Mouse (Mus musculus): ENCODE results near the gene Rad51d. TPM values are rescaled to one million over a fixed set of nuclear protein-coding genes. Genes with fewer than 3 reads are reported as not detected.
A peak's percentile ranks its signal among the peaks of the same experiment; 100 is the strongest.
"Not testable (repeated sequence)": the region's sequence is repeated elsewhere in the genome, so short reads cannot be mapped to it uniquely, and the experiment has no call there.

Gene Rad51d
- total RNA-seq (2015), result 14.7 and 15.6 TPM in 2 replicates
- 9.8 and 10.6 TPM in 2 replicates for total RNA-seq (2017)

GRCm38 (mm10) chr11:82890342-82890762 is at the start of gene Rad51d:
TSS of gene Rad51d (minus strand) at chr11:82890614.
- peak; percentile 96 for ATAC-seq (replicated peaks; ENCODE audit: poor library complexity)

GRCm38 (mm10) chr11:82933186-82933585 is 42.8 kb upstream of the Rad51d start:
- ATAC-seq (replicated peaks; ENCODE audit: poor library complexity), result no peak

- ATAC-seq (replicated peaks; ENCODE audit: poor library complexity), result not testable (repeated sequence)
These were observed 41.4 kb upstream of the Rad51d start for GRCm38 (mm10) chr11:82931671-82932450.

DNA sequence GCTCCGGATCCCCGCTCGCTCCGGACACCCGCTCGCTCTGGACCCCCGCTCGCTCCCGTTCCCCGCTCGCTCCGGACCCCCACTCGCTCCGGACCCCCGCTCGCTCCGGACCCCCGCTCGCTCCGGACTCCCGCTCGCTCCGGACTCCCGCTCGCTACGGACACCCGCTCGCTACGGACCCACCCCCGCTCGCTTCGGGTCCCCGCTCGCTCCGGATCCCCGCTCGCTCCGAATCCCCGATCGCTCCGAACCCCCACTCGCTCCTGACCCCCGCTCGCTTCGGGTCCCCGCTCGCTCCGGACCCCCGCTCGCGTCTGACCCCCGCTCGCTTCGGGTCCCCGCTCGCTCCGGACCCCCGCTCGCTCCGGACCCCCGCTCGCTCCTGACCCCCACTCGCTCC is 40.7 kb upstream of the Rad51d start:
- ATAC-seq (replicated peaks; ENCODE audit: poor library complexity), result not testable (repeated sequence)

DNA sequence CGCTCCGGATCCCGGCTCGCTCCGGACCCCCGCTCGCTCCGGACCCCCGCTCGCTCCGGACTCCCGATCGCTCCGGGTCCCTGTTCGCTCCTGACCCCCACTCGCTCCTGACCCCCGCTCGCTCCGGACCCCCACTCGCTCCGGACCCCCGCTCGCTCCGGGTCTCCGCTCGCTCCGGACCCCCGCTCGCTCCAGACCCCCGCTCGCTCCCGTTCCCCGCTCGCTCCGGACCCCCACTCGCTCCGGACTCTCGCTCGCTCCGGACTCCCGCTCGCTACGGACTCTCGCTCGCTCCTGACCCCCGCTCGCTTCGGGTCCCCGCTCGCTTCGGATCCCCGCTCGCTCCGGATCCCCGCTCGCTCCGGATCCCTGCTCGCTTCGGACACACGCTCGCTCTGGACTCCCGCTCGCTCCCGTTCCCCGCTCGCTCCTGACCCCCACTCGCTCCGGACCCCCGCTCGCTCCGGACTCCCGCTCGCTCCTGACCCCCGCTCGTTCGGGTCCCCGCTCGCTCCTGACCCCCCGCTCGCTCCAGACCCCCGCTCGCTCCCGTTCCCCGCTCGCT is 40.1 kb upstream of the Rad51d start:
- ATAC-seq (replicated peaks; ENCODE audit: poor library complexity), result not testable (repeated sequence)

GRCm38 (mm10) chr11:82929633-82929950 is 39.2 kb upstream of the Rad51d start:
- ATAC-seq (replicated peaks; ENCODE audit: poor library complexity), result 0 out of 2 replicates have a peak, but pooled peaks have one; percentile 21

- ATAC-seq (replicated peaks; ENCODE audit: poor library complexity), result peak; percentile 23; the same call in 1 of the 2 replicates
These were observed 38.7 kb upstream of the Rad51d start for GRCm38 (mm10) chr11:82928897-82929632.

- not testable (repeated sequence) for ATAC-seq (replicated peaks; ENCODE audit: poor library complexity)
These were observed 33.5 kb upstream of the Rad51d start for GRCm38 (mm10) chr11:82923910-82924309.

- no peak for ATAC-seq (replicated peaks; ENCODE audit: poor library complexity)
These were observed 31.3 kb upstream of the Rad51d start for GRCm38 (mm10) chr11:82921691-82922090.

- ATAC-seq (replicated peaks; ENCODE audit: poor library complexity), result no peak; the same call in 1 of the 2 replicates
These were observed 30.4 kb upstream of the Rad51d start for GRCm38 (mm10) chr11:82920768-82921167.

- peak; percentile 90 for ATAC-seq (replicated peaks; ENCODE audit: poor library complexity)
These were observed 24.4 kb upstream of the Rad51d start for GRCm38 (mm10) chr11:82914711-82915352.

DNA sequence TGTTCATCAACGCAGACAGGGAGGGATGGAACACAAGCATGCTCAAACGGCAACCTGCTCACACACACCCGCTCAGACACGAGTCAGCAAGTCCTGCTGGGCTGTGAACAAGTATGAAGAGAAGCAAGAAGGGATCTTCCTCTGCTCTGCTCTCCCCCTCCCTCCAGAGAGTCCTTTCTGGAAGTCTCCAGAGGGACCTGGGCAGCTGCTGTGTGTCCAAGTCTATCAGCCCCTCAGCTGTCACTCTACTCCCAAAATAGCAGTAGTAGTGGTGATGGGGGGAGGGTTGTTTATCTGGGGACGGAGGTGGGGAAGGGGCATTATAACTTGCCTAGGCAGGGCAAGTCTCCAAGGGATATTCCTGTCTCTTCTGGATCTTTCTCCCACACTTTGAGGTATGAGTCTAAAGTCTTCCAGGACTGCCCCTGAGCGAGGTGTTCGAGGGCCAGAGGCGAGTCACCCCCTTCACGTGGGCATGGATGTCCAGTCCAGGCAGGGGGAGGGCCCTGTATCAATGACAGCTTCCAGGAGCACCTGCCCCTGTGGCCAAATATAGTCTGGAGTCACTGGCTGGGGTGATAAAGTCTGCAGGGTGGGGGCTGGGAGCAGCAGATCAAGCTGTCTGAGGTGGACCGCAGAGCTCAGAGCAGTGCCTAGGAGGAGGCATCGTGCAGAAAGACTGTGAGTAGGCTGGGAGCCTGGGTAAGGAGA is 20.4 kb upstream of the Rad51d start:
- no peak for ATAC-seq (replicated peaks; ENCODE audit: poor library complexity)

GRCm38 (mm10) chr11:82910250-82910649 is 19.8 kb upstream of the Rad51d start, which contains the start of gene Unc45b:
TSS of gene Unc45b (plus strand) at chr11:82910550.
- ATAC-seq (replicated peaks; ENCODE audit: poor library complexity), result no peak

GRCm38 (mm10) chr11:82908608-82908989 is 18.2 kb upstream of the Rad51d start:
- no peak for ATAC-seq (replicated peaks; ENCODE audit: poor library complexity)

DNA sequence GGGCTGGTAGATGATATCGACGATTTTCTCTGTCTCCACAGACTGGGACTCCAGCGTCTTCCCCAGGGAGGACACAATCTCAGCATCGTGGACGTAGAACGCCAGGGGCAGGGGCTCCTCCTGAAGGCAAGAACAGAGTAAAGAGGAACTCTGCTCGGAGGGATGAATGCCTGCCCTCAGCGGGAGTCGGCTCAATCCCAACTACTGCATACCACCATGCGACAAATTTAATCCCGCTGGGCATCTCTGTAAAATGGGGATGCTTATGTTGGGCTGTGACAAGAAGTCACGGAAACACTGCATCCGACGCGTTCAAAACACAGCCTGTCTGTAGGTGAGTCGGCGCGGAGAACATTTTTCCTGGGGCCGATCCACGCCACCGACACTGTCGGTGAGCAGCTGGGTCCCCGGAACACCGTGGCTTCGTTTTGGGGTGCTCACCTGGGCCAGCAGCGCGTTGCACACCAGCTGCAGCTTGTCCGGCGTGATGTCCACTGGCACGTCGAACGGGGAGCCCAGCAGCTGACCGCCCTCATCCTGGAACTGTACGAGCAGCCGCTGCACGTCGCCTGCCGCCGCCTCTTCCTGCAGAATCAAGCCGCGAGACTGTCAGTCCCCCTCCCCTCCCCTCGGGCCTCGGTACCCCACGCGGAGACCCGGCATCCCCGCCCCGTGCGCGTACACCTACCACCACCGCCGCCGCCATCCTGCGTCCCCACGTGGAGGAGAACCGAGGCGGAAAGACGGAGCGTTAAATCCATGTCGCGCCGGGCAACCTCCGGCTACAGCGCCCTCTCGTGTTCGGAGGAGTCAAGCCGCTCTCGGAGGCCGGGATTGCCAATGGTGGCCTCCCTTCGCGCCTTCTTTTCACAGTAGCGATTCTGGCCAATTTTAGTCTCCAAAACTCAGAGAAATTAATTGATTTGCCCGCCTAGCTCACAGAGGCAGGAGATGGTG is 17.5 kb upstream of the Rad51d start, which contains the start of gene Nle1:
TSS of gene Nle1 (minus strand) at position 761 of the 957 bp plus-strand sequence.
- ATAC-seq (replicated peaks; ENCODE audit: poor library complexity), result peak; percentile 98

DNA sequence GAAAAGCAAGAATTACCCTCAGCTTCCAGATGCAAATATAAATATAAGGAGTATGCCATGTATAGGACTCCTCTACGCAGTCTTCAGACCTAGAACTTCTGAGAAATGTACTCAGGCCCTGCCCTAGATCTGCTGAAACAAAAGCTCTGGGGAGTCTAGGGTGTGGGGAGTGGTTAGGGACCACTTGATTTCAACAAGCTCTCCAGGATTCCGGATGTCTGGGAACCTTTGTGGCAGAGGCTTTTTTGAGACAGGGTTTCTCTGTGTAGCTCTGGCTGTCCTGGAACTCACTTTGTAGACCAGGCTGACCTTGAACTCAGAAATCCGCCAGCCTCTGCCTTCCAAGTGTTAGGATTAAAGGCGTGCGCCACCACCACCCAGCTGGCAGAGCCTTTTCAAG is 15.4 kb upstream of the Rad51d start:
- ATAC-seq (replicated peaks; ENCODE audit: poor library complexity), result no peak

DNA sequence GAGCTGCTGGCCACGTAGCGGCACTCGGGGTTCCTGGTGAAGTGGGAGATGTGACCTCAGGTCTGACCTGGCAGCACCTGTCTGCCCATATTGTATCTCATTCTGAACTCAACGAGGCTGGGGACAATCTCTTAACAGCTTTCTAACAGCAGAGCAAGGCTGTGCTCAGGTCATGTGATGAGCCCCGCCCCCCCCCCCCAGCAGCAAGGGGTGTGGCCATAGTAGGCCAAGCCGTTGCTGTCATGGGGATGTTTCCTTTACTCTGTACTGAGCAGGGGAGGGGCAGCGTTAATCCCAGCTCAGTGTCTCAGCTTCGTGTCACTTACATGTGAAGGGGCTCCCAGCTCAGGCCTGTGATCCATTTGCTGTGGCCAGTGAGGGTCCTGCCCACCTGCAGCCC is 14.5 kb upstream of the Rad51d start:
- 0 out of 2 replicates have a peak, but pooled peaks have one; percentile 17 for ATAC-seq (replicated peaks; ENCODE audit: poor library complexity)

- ATAC-seq (replicated peaks; ENCODE audit: poor library complexity), result no peak
These were observed 11.3 kb upstream of the Rad51d start for GRCm38 (mm10) chr11:82901606-82902310.

DNA sequence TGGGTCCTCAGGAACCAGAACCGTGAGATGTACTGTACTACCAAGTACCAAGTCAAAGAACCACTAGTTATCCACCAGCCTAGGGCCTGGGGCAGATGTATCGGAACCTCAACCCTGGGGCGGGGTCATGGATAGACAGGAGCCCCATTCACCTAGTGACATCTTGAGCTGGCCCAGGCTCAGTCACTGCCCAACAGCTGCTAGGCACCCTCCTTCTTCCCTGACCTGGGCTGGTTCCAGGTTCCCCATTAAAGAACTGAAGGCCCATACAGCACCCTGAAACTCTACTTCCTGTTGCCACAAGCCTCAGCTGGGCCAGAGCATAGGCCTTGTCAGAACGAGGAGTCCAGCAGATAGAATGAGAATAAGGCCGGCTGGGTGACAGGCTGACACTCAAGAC is 9.3 kb upstream of the Rad51d start:
- 0 out of 2 replicates have a peak, but pooled peaks have one; percentile 42 for ATAC-seq (replicated peaks; ENCODE audit: poor library complexity)

Measured in megakaryocyte progenitor cell, adult 5-6 weeks (primary cell).